Mouse (Mus musculus) spleen, embryonic (tissue): ENCODE results near the gene Efcab6.

Experiments
- CTCF ChIA-PET: fragments of 350-600 bp; sonication (Branson Sonifier 250); formaldehyde crosslinking; loops from one replicate; lab custom pipeline; 2022; lab: Charles Lee

The Efcab6 gene

GRCm38 (mm10) chr15:83977108-83977507 lies 88.1 kb downstream of the Efcab6 start:
- CTCF ChIA-PET: no interaction called here

DNA sequence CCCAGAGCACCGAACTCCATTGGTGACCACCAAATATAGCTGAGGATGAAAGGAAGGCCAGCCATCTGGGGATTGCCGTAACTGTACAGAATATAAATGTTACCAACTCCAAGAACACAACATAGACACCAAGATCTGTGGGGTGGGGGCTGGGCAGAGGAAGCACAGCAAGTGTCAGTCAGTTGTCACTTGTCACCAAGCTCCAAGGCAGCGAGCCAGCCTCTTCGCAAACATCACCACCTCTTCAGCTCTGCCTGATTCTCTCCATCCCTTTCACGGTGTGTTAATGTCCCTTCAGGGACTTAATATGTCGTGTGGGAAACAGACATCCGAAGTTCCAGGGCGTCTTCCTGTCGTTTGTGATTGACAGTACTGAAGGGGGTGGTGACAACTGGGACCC lies 93.0 kb downstream of the Efcab6 start:
- CTCF ChIA-PET: no interaction called here

- CTCF ChIA-PET: no interaction called here
Measured at GRCm38 (mm10) chr15:83967802-83968201, 97.4 kb downstream of the Efcab6 start.

DNA sequence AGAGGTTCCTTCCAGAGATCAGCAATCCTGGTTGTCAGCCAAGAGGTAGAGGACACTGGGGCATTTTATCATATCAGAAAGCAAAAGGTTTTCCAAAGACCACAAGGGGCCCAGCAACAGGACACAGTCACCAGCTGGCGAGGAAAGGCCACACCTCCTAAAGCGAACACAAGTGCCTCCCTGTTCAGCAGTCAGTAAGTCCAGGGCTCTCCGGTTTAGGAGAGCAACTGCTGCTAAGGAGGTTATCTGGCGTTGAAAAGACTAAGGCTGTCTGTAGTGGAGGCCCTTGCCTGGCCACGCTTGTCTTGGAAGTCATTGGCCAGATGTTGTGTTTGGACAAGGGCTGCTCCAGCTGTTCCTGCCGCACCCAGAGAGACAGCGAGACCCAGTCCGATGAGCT lies 100.1 kb downstream of the Efcab6 start:
- CTCF ChIA-PET: no interaction called here

DNA sequence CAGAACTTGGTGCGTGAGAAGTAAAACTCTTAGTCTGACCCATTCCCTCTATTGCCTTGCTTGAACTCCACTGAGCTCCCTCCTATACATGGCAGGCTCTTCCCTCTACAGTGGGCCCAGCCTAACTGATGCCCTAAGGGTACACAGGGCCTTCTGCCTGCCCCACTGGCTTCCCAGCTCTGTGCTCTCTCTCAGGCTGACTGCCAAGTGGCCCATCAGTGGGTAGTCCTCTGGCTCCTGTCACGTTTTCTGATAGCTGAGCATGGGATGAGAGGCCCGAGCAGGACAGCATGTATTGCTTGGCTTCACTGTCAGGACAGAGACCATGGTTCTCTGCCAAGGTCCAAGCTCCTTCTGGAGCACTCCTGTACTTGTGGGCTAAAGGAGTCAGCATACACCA lies 106.8 kb downstream of the Efcab6 start:
- CTCF ChIA-PET: no interaction called here

DNA sequence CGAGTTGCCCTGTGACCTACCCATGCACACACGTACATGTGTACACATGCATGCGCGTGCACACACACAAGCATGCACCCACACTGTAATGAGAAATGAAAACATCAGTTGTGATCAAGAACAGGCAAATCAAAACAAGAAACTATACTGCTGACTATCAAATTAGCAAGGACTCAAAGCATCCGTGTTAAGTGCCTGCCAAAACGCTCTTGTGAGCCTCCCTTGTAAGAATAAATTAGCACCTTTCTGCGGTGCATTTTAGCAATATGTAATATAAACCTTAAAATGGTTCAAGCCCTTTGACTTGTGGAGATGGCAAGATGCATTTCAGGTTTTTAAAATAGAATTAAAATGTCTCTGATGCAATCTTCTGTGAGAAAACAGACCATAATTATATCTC lies 108.2 kb downstream of the Efcab6 start:
- CTCF ChIA-PET: no interaction called here

DNA sequence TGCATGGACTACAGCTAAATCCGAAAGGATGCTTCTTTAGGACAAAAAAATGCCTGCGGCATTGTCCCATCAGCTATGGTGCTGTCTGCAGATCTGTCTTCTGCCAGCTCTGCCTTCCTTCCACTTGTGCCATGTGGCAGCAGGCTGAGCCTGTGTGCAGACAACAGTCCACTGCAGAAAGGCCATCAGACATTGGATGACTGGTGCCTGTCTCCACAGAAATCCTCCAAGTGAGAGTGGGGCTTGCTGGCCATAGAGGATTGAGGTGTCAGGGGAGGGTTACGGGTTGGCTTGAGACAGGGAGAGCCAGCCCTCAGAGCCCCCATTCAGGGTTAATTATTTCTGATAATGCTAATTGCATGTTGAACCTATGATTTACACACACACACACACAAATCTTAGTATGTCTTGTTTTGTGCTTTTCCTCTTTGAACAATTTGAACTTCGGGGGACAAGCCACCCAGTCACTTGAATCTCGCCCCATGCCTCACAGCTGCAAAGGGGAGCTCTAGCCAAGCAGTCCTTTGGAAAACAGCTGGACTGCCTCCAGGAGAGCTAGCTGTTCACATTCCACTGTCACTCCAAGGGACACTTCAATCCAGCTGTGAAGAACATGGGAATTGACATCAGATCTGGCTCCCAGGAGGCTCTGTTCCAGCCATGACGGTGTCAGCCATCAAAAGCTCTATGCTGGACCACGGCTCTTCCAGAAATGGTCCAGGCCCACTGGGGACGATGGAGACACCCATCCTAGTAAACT lies 109.1 kb downstream of the Efcab6 start:
- CTCF ChIA-PET: no interaction called here

DNA sequence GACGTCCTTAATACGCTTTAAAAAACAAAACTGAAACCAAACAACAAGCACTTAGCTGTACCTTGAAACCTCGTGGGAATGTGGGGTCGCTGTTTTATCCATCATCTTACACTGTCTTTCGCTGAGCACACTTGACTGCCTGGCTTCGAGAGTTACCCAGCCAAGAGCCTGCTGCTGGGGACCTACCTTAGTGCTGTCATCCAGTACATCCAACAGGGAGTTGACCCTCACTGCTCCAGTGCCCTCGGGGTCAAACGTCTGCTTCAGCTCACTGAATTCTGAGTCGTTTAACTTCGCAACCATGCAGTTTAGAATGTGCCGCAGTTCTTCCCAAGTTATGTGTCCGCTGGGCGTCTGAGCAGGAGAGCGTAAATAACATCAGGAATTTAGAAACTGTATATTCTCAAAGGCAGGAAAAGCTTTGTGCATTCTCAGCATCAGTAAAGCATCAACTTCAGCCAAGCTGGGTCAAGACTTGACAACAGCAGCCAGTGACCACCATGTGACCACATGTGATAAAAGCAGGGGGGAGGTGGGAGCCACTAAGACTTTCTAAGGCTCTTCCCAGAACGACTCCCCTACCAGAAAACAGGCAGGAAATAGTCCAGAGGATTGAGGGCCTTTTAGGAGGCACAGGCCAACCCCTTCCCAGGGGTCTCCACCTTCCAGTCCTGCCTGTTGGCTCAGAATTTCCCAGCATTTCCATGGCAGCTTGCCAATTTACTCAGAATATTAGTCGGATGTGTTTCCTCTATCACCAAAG lies 115.3 kb downstream of the Efcab6 start:
- CTCF ChIA-PET: no interaction called here

GRCm38 (mm10) chr15:83939703-83940102 lies 125.5 kb downstream of the Efcab6 start:
- CTCF ChIA-PET: no interaction called here

- CTCF ChIA-PET: no interaction called here
Measured at GRCm38 (mm10) chr15:83938466-83938865, 126.7 kb downstream of the Efcab6 start.

GRCm38 (mm10) chr15:83936506-83936905 lies 128.7 kb downstream of the Efcab6 start:
- CTCF ChIA-PET: no interaction called here

- CTCF ChIA-PET: no interaction called here
Measured at GRCm38 (mm10) chr15:83934816-83935215, 130.4 kb downstream of the Efcab6 start.

- CTCF ChIA-PET: no interaction called here
Measured at GRCm38 (mm10) chr15:83925338-83925737, 139.8 kb downstream of the Efcab6 start.

- CTCF ChIA-PET: no interaction called here
Measured at GRCm38 (mm10) chr15:83924656-83925055, 140.5 kb downstream of the Efcab6 start.

DNA sequence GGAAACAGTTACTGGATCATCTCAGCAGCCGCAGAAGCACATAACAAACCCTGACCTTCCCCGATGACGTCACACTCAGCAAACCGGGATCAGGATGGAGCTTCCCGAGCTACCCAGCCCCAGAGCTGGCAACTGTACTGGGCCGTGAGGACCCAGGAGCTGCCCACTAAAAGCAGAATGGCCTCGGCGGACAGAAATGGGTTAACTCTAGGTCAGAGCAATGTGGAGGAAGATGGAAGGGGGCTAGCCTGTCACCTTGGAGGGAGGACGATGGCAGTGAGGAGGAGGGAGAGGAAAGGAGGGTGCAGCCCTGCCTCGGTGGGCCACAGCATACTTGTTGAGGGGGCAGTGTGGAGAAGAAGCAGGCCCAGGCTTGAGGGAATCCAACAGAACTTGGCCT lies 149.8 kb downstream of the Efcab6 start:
- CTCF ChIA-PET: no interaction called here

DNA sequence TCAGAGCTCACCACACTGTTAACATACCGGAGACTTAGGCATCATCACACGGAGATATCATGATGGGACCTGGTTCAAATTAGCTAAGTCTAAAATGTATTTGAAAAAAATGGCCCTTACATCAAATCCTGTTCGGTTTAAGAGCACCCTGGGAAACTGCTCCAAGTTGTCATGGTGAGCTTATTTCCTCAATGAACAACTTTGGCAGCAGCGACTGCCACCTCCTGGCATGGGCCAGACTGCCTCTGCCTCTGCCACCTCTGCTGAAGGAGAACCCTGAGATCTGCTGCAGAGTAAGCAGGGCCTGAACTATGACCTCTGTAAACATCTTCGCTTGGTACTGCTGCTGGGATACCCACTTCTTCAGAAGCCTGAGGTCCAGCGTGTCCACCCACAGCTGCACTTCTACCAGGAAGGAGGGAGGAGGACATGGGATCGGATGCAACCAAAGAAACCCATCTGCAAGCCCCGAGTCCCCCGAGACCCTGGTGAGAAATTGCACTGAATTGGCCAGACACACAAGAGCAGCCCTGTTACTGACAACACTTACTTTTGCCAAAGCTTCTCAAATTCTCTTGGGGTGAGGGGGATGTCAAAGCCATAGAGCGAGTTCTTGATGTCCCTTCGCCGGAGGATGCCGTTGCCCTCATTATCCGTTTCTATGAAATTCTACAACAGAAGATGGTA lies 152.0 kb downstream of the Efcab6 start:
- CTCF ChIA-PET: no interaction called here

DNA sequence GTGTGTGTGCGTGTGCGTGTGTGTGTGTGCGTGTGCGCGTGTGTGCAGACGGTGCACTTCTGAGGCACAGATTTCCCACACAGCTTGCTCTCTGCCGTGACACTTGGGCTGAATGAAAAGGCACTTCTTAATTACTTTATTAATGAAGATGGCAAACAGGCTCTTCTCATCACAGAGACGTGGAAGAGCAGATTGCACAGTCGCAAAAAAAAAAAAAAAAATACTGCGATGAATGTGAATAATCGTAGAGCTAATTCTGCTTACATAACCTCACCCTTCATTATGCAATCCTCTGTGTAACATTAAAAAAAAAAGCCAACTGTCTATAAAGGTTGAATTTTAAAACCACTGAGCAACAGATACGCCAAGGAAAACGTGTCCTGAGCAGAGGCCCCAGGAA lies 158.7 kb downstream of the Efcab6 start:
- CTCF ChIA-PET: no interaction called here

GRCm38 (mm10) chr15:83897286-83897685 lies 167.9 kb downstream of the Efcab6 start:
- CTCF ChIA-PET: no interaction called here

GRCm38 (mm10) chr15:83896011-83896410 lies 169.2 kb downstream of the Efcab6 start:
- CTCF ChIA-PET: no interaction called here

DNA sequence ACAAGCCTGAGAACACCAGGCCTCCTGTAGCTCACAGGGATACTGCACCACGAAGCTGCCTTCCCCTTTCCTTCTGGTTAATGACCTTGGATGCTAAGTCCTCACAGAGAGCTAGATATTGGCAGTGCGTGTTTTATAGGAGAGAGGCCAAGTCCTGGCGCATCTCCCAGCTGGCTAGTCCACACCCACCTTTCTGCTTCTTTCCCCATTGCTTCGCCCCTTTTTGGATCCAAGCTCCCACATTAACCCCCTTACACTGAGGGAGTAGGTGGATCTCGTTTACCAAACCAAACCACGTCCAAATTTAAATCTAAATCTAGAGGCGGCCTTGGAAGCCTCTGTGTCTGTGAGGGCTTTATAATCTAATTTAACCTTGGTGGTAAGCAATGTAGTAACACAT lies 170.9 kb downstream of the Efcab6 start:
- CTCF ChIA-PET: no interaction called here

- CTCF ChIA-PET: no interaction called here
Measured at GRCm38 (mm10) chr15:83892871-83893270, 172.3 kb downstream of the Efcab6 start.

- CTCF ChIA-PET: no interaction called here
Measured at GRCm38 (mm10) chr15:83884291-83884690, 180.9 kb downstream of the Efcab6 start.

- CTCF ChIA-PET: no interaction called here
Measured at GRCm38 (mm10) chr15:83883821-83884220, 181.4 kb downstream of the Efcab6 start.
